8 mouse cellular contexts compared by ENCODE assay signal in the genomic region with DNA sequence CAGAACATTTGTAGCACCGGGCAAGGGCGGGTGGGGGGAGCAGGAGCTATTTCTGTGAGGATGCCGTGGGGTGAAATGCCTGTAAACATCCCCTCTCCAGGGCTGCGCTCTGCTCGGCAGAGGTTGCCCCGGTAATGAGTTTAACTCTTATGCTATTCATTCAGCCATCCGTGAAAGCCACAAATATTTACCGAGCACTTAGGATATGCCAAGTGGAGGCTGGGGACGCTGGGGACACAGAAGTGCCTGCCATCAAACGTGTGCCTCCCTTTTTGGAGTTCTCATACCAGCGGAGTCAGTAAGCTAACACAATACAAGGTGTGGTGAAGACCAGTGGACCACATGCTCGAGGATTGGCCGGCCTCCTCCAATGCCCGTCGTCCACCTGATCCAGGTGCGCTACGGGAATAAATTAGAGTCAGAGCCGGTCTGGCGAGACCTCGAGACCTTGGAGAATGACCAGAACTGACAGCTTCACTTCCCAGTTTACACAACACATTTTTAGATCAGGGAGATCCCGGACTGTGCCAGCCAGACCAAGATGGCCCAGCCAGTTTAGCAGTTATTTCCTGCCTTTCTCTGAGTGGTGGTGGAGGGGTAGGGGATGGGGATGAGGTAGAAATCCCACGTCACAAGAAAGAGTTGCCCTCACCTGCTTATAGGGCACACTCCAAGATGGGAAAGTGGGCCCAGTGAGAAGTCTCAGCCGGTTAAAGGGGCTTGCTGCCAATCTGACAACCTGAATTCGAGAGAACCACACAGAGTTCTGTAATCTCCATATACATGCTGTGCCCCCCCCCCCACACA.
DNase-seq lines count a peak whose midpoint lies in the region; ATAC-seq lines count a peak whose summit lies in the region.

No protein-coding gene starts in this region.

- H3K4me1 ChIP-seq in limb, embryonic 13.5 days: peaks cover 29% of the 10 kb centered on the region
- peaks cover 53% of the 10 kb centered on the region for H3K4me1 ChIP-seq in limb, embryonic 10.5 days
- peaks cover 7% of the 10 kb centered on the region for H3K4me1 ChIP-seq in hindbrain, embryonic 11.5 days (replicated peaks; ENCODE audit: control insufficient read depth, insufficient read depth, low read length)

- DNase-seq in limb, embryonic 10.5 days (ENCODE audit: low spot score): no peak
- no peak for DNase-seq in hindbrain, embryonic 11.5 days (ENCODE audit: low spot score)
- peak; percentile 39 to 76 for DNase-seq in kidney, postnatal 25 days
- peak; percentile 67 to 88 for DNase-seq in lung, postnatal 4 days
- DNase-seq in spleen, adult 18-20 months: no peak
- no peak for DNase-seq in adrenal gland, adult 18-20 months (ENCODE audit: low spot score in 2 of 2)
- no peak for DNase-seq in layer of hippocampus, postnatal 25 days (ENCODE audit: extremely low spot score in 1 of 2, low spot score in 1 of 2)

- no peak for ATAC-seq in limb, embryonic 13.5 days (ENCODE audit: low FRiP score, low read depth)
- ATAC-seq in hindbrain, embryonic 11.5 days (ENCODE audit: low FRiP score): no peak

- no peaks in the 10 kb centered on the region for H3K36me3 ChIP-seq in limb, embryonic 13.5 days
- H3K36me3 ChIP-seq in limb, embryonic 10.5 days: no peaks in the 10 kb centered on the region
- no peaks in the 10 kb centered on the region for H3K36me3 ChIP-seq in hindbrain, embryonic 11.5 days (ENCODE audit: control insufficient read depth, insufficient read depth, low read length)

- H3K4me2 ChIP-seq in limb, embryonic 13.5 days (replicated peaks): no peak overlapping the region
- H3K4me2 ChIP-seq in hindbrain, embryonic 11.5 days (replicated peaks; ENCODE audit: low read depth, low read length): no peak overlapping the region

- H3K27me3 ChIP-seq in limb, embryonic 13.5 days: peaks cover 8% of the 10 kb centered on the region
- H3K27me3 ChIP-seq in limb, embryonic 10.5 days (ENCODE audit: low read depth, poor library complexity, severe bottlenecking): peaks cover 46% of the 10 kb centered on the region
- H3K27me3 ChIP-seq in hindbrain, embryonic 11.5 days (ENCODE audit: control insufficient read depth, insufficient read depth, low read length): peaks cover 4% of the 10 kb centered on the region

- no peak overlapping the region for H3K4me3 ChIP-seq in limb, embryonic 13.5 days
- H3K4me3 ChIP-seq in limb, embryonic 10.5 days: no peak overlapping the region
- no peak overlapping the region for H3K4me3 ChIP-seq in hindbrain, embryonic 11.5 days (ENCODE audit: low read depth, low read length)

- WGBS in limb, embryonic 13.5 days: 47% methylated on average over 24 of the region's 24 CpGs
- WGBS in limb, embryonic 10.5 days: 57% methylated on average over 24 of the region's 24 CpGs
- 38% methylated on average over 24 of the region's 24 CpGs for WGBS in hindbrain, embryonic 11.5 days

- no peaks in the 10 kb centered on the region; the same call in 1 of the 2 replicates for H3K9me3 ChIP-seq in limb, embryonic 13.5 days
- no peaks in the 10 kb centered on the region for H3K9me3 ChIP-seq in limb, embryonic 10.5 days (replicated peaks)
- H3K9me3 ChIP-seq in hindbrain, embryonic 11.5 days (ENCODE audit: control insufficient read depth, low read length): no peaks in the 10 kb centered on the region

- H3K27ac ChIP-seq in limb, embryonic 13.5 days: 0 out of 2 replicates have a peak overlapping the region, but pooled peaks have one; percentile 28
- no peak overlapping the region for H3K27ac ChIP-seq in limb, embryonic 10.5 days
- H3K27ac ChIP-seq in hindbrain, embryonic 11.5 days (ENCODE audit: low read depth, low read length): peak overlapping the region; percentile 82

- no peak overlapping the region for H3K9ac ChIP-seq in limb, embryonic 13.5 days
- no peak overlapping the region for H3K9ac ChIP-seq in hindbrain, embryonic 11.5 days (ENCODE audit: low read depth, low read length)

Comparison
In these comparisons a context has a peak if more than half of its experiments do, and no peak if none do; other contexts are left out.
1. DNase-seq: peak in kidney, postnatal 25 days (2 of 2) and lung, postnatal 4 days (2 of 2); none in limb, embryonic 10.5 days (single experiment), hindbrain, embryonic 11.5 days (single experiment), spleen, adult 18-20 months (0 of 2), adrenal gland, adult 18-20 months (0 of 2) and layer of hippocampus, postnatal 25 days (0 of 2).